Mouse (Mus musculus) urinary bladder, postnatal 10 days (tissue): ENCODE results near the gene Cdc42ep4.

Experiments used
- DNase-seq: peaks from one replicate; pipeline ENCODE4 v3.0.0; 2022; ENCODE audit warnings: low spot score

The Cdc42ep4 gene

GRCm38 (mm10) chr11:113749749-113750351, 1.8 kb downstream of the Cdc42ep4 start:
- no peak for DNase-seq

- DNase-seq: no peak
These were observed 2.7 kb downstream of the Cdc42ep4 start for GRCm38 (mm10) chr11:113748797-113749521.

- no peak for DNase-seq
These were observed 3.8 kb downstream of the Cdc42ep4 start for GRCm38 (mm10) chr11:113747725-113748380.

GRCm38 (mm10) chr11:113747056-113747455, 4.6 kb downstream of the Cdc42ep4 start:
- no peak for DNase-seq

- no peak for DNase-seq
These were observed 5.7 kb downstream of the Cdc42ep4 start for GRCm38 (mm10) chr11:113745961-113746360.

GRCm38 (mm10) chr11:113742998-113743397, 8.7 kb downstream of the Cdc42ep4 start:
- DNase-seq: no peak

GRCm38 (mm10) chr11:113740100-113740499, 11.6 kb downstream of the Cdc42ep4 start:
- DNase-seq: no peak

- no peak for DNase-seq
These were observed 12.5 kb downstream of the Cdc42ep4 start for GRCm38 (mm10) chr11:113739213-113739612.

GRCm38 (mm10) chr11:113737912-113738311, 13.8 kb downstream of the Cdc42ep4 start:
- DNase-seq: no peak

- DNase-seq: no peak
These were observed 14.2 kb downstream of the Cdc42ep4 start for GRCm38 (mm10) chr11:113737553-113737854.

- DNase-seq: no peak
These were observed 14.7 kb downstream of the Cdc42ep4 start for GRCm38 (mm10) chr11:113736848-113737552.

GRCm38 (mm10) chr11:113735151-113735550, 16.5 kb downstream of the Cdc42ep4 start:
- no peak for DNase-seq

GRCm38 (mm10) chr11:113733631-113734364, 17.9 kb downstream of the Cdc42ep4 start:
- DNase-seq: no peak

- DNase-seq: no peak
These were observed 19.6 kb downstream of the Cdc42ep4 start for GRCm38 (mm10) chr11:113731945-113732612.

GRCm38 (mm10) chr11:113730879-113731278, 20.8 kb downstream of the Cdc42ep4 start:
- no peak for DNase-seq

GRCm38 (mm10) chr11:113729917-113730316, 21.8 kb downstream of the Cdc42ep4 start:
- DNase-seq: no peak

- no peak for DNase-seq
These were observed 22.4 kb downstream of the Cdc42ep4 start for GRCm38 (mm10) chr11:113729239-113729638.

- DNase-seq: no peak
These were observed 23.7 kb downstream of the Cdc42ep4 start for GRCm38 (mm10) chr11:113727992-113728391.

GRCm38 (mm10) chr11:113726994-113727888, 24.4 kb downstream of the Cdc42ep4 start:
- no peak for DNase-seq
